Comparison of ENCODE assay signal across 29 mouse cellular contexts in the genomic region with DNA sequence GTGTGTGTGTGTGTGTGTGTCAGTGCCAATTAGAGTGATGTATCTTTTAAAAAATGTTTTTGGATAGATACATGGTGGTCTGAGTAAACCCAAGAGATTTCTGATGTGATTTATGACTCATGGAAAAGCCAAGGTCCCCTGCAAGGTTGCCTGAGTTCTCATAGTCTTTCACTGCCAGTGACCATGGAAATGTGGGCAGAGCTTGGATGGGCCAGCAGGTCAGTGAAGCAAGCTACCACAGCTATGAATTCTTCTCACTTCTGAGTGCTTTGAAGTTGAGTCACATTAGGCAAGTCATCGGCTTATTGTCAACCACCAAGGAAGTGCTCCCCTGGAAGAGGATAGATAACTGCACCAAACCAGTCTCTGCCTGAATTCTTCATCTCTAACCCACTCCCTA.
A peak's percentile ranks its signal among the peaks of the same experiment; 100 is the strongest.
DNase-seq lines count a peak whose midpoint lies in the region; ATAC-seq and TF ChIP-seq lines count a peak whose summit lies in the region.
"Had no signal": no experiment of that assay in that cellular context is flagged by ENCODE, and none has a peak within 500 bp of the region (broad histone marks: within the 10 kb centered on the region; RNA-seq: fewer than 3 reads in every experiment).

No protein-coding gene starts in this region.

- H3K4me2 ChIP-seq in hindbrain, postnatal 0 days (ENCODE audit: low read depth, low read length), result no peak overlapping the region
- H3K4me2 ChIP-seq: forebrain, embryonic 13.5 days; heart, embryonic 11.5 days; hindbrain, embryonic 13.5 days; limb, embryonic 15.5 days; midbrain, embryonic 15.5 days; neural tube, embryonic 15.5 days had no signal

- H3K9me3 ChIP-seq in hindbrain, postnatal 0 days (ENCODE audit: low read length), result no peaks in the 10 kb centered on the region
- H3K9me3 ChIP-seq: forebrain, embryonic 13.5 days; hindbrain, embryonic 13.5 days; limb, embryonic 10.5 days; limb, embryonic 15.5 days; midbrain, embryonic 15.5 days; neural tube, embryonic 15.5 days had no signal

- H3K36me3 ChIP-seq in hindbrain, postnatal 0 days (ENCODE audit: insufficient read depth, low read length), result no peaks in the 10 kb centered on the region
- H3K36me3 ChIP-seq: hindbrain, embryonic 13.5 days; limb, embryonic 10.5 days; limb, embryonic 15.5 days; midbrain, embryonic 15.5 days; neural tube, embryonic 15.5 days had no signal

- ATAC-seq in hindbrain, postnatal 0 days, result no peak
- ATAC-seq: forebrain, embryonic 13.5 days; intestine, postnatal 0 days; midbrain, embryonic 15.5 days had no signal

- 97% methylated on average over 1 of the region's 1 CpGs for WGBS in hindbrain, postnatal 0 days

- H3K4me1 ChIP-seq in hindbrain, postnatal 0 days (ENCODE audit: insufficient read depth, low read length), result no peaks in the 10 kb centered on the region
- H3K4me1 ChIP-seq: midbrain, embryonic 15.5 days had no signal

- no peak overlapping the region for H3K9ac ChIP-seq in hindbrain, postnatal 0 days (replicated peaks; ENCODE audit: low read length)
- H3K9ac ChIP-seq: forebrain, embryonic 13.5 days; hindbrain, embryonic 13.5 days; limb, embryonic 15.5 days; liver, embryonic 14.5 days; midbrain, embryonic 15.5 days; neural tube, embryonic 15.5 days had no signal

- H3K4me3 ChIP-seq in hindbrain, postnatal 0 days (ENCODE audit: low read length), result no peak overlapping the region
- H3K4me3 ChIP-seq: forebrain, embryonic 13.5 days; hindbrain, embryonic 13.5 days; limb, embryonic 10.5 days; limb, embryonic 15.5 days; midbrain, embryonic 15.5 days; neural tube, embryonic 15.5 days had no signal

- H3K27ac ChIP-seq in hindbrain, postnatal 0 days, result no peak overlapping the region
- H3K27ac ChIP-seq: forebrain, embryonic 13.5 days; hindbrain, embryonic 13.5 days; limb, embryonic 10.5 days; limb, embryonic 15.5 days; liver, embryonic 14.5 days; midbrain, embryonic 15.5 days; neural tube, embryonic 15.5 days had no signal

- DNase-seq in Muller cell, postnatal 12 days (ENCODE audit: inconsistent ontology term), result peak; percentile 93
- DNase-seq in adrenal gland, adult 2 months, result peak; percentile 90
- DNase-seq in adrenal gland, postnatal 36 days, result peak; percentile 80 to 81
- no peak for DNase-seq in hindbrain, postnatal 0 days (ENCODE audit: low spot score)
- no peak for DNase-seq in gastrocnemius, adult 18-20 months (ENCODE audit: low spot score)
- DNase-seq in cerebellum, postnatal 4 days (ENCODE audit: low spot score in 2 of 2), result no peak
- DNase-seq: cerebellum, adult 11-12 months; cerebellum, adult 9-11 months; gastrocnemius, postnatal 14 days; heart, adult 18-20 months; heart, postnatal 36 days; kidney, adult 9 months; kidney, postnatal 14 days; layer of hippocampus, adult 9-11 months; lung, adult 2 months; lung, postnatal 10 days; right cerebral cortex, adult 18-20 months; spleen, adult 18-20 months; thymus, adult 18-20 months; thymus, postnatal 4 days had no signal

- no peak for TF ChIP-seq CTCF in hindbrain, postnatal 0 days (IDR thresholded peaks at IDR 0.05; ENCODE audit: low read depth)

- H3K27me3 ChIP-seq in hindbrain, postnatal 0 days (ENCODE audit: insufficient read depth, low read length), result no peaks in the 10 kb centered on the region
- H3K27me3 ChIP-seq: forebrain, embryonic 13.5 days; midbrain, embryonic 15.5 days; neural tube, embryonic 15.5 days had no signal

Comparison
In these comparisons a context has a peak if more than half of its experiments do, and no peak if none do; other contexts are left out.
1. DNase-seq: peak in Muller cell, postnatal 12 days (single experiment), adrenal gland, adult 2 months (single experiment) and adrenal gland, postnatal 36 days (2 of 2); none in hindbrain, postnatal 0 days (single experiment), gastrocnemius, adult 18-20 months (single experiment) and cerebellum, postnatal 4 days (0 of 2).